Mouse (Mus musculus): ENCODE data around the gene C130026I21Rik. TPM values are rescaled to one million over a fixed set of nuclear protein-coding genes. Genes with fewer than 3 reads are reported as not detected.
"Not testable (repeated sequence)": the region's sequence is repeated elsewhere in the genome, so short reads cannot be mapped to it uniquely, and the experiment has no call there.

Gene C130026I21Rik
- polyA plus RNA-seq, 1 experiment from 2014 or later: not detected

GRCm38 (mm10) chr1:85206531-85206930 lies 63.8 kb downstream of the C130026I21Rik start:
- not testable (repeated sequence) for H3K4me1 ChIP-seq; H3K4me2 ChIP-seq; H3K27me3 ChIP-seq; H3K9ac ChIP-seq; H3K36me3 ChIP-seq; H3K27ac ChIP-seq; H3K9me3 ChIP-seq; H3K4me3 ChIP-seq; ATAC-seq (ENCODE audit: insufficient number of reproducible peaks, insufficient read depth, low FRiP score, low TSS enrichment, low read depth)
- 49% methylated on average over 1 of the region's 2 CpGs for WGBS

GRCm38 (mm10) chr1:85199523-85199922 lies 70.8 kb downstream of the C130026I21Rik start:
- H3K9ac ChIP-seq; H3K27me3 ChIP-seq; H3K4me2 ChIP-seq; H3K4me3 ChIP-seq; H3K36me3 ChIP-seq; H3K9me3 ChIP-seq; H3K4me1 ChIP-seq; ATAC-seq (ENCODE audit: insufficient number of reproducible peaks, insufficient read depth, low FRiP score, low TSS enrichment, low read depth); H3K27ac ChIP-seq: not testable (repeated sequence)
- WGBS: 79% methylated on average over 3 of the region's 4 CpGs

- H3K27me3 ChIP-seq; ATAC-seq (ENCODE audit: insufficient number of reproducible peaks, insufficient read depth, low FRiP score, low TSS enrichment, low read depth); H3K4me2 ChIP-seq; H3K4me1 ChIP-seq; H3K4me3 ChIP-seq; H3K9me3 ChIP-seq; H3K27ac ChIP-seq; H3K9ac ChIP-seq; H3K36me3 ChIP-seq: not testable (repeated sequence)
Measured at GRCm38 (mm10) chr1:85198647-85199350, 71.6 kb downstream of the C130026I21Rik start.

- H3K27ac ChIP-seq; H3K9ac ChIP-seq; H3K4me3 ChIP-seq; ATAC-seq (ENCODE audit: insufficient number of reproducible peaks, insufficient read depth, low FRiP score, low TSS enrichment, low read depth); H3K4me2 ChIP-seq; H3K27me3 ChIP-seq; H3K36me3 ChIP-seq; H3K9me3 ChIP-seq; H3K4me1 ChIP-seq: not testable (repeated sequence)
- 61% methylated on average over 4 of the region's 4 CpGs for WGBS
Measured at GRCm38 (mm10) chr1:85196732-85197131, 73.6 kb downstream of the C130026I21Rik start.

- not testable (repeated sequence) for H3K9me3 ChIP-seq; H3K4me2 ChIP-seq; ATAC-seq (ENCODE audit: insufficient number of reproducible peaks, insufficient read depth, low FRiP score, low TSS enrichment, low read depth); H3K36me3 ChIP-seq; H3K4me1 ChIP-seq; H3K9ac ChIP-seq; H3K4me3 ChIP-seq; H3K27me3 ChIP-seq; H3K27ac ChIP-seq
- WGBS: 73% methylated on average over 5 of the region's 5 CpGs
Measured at GRCm38 (mm10) chr1:85193761-85194160, 76.6 kb downstream of the C130026I21Rik start.

- not testable (repeated sequence) for H3K36me3 ChIP-seq; H3K4me1 ChIP-seq; H3K27me3 ChIP-seq; H3K4me3 ChIP-seq; H3K27ac ChIP-seq; ATAC-seq (ENCODE audit: insufficient number of reproducible peaks, insufficient read depth, low FRiP score, low TSS enrichment, low read depth); H3K9ac ChIP-seq; H3K4me2 ChIP-seq; H3K9me3 ChIP-seq
- WGBS: 85% methylated on average over 2 of the region's 3 CpGs
Measured at GRCm38 (mm10) chr1:85181981-85182380, 88.4 kb downstream of the C130026I21Rik start.

GRCm38 (mm10) chr1:85178971-85179370 lies 91.4 kb downstream of the C130026I21Rik start:
- H3K9ac ChIP-seq; H3K9me3 ChIP-seq; H3K27me3 ChIP-seq; H3K4me3 ChIP-seq; H3K36me3 ChIP-seq; H3K4me2 ChIP-seq; ATAC-seq (ENCODE audit: insufficient number of reproducible peaks, insufficient read depth, low FRiP score, low TSS enrichment, low read depth); H3K4me1 ChIP-seq; H3K27ac ChIP-seq: not testable (repeated sequence)
- WGBS: 85% methylated on average over 4 of the region's 4 CpGs

- not testable (repeated sequence) for H3K9ac ChIP-seq; ATAC-seq (ENCODE audit: insufficient number of reproducible peaks, insufficient read depth, low FRiP score, low TSS enrichment, low read depth); H3K27ac ChIP-seq; H3K9me3 ChIP-seq; H3K4me2 ChIP-seq; H3K27me3 ChIP-seq; H3K4me3 ChIP-seq; H3K4me1 ChIP-seq; H3K36me3 ChIP-seq
- WGBS: 48% methylated on average over 2 of the region's 2 CpGs
Measured at GRCm38 (mm10) chr1:85162841-85163240, 107.5 kb downstream of the C130026I21Rik start.

- H3K36me3 ChIP-seq; H3K27ac ChIP-seq; H3K9me3 ChIP-seq; H3K9ac ChIP-seq; ATAC-seq (ENCODE audit: insufficient number of reproducible peaks, insufficient read depth, low FRiP score, low TSS enrichment, low read depth); H3K4me1 ChIP-seq; H3K27me3 ChIP-seq; H3K4me3 ChIP-seq; H3K4me2 ChIP-seq: not testable (repeated sequence)
- WGBS: 79% methylated on average over 4 of the region's 5 CpGs
Measured at GRCm38 (mm10) chr1:85155151-85155550, 115.2 kb downstream of the C130026I21Rik start.

GRCm38 (mm10) chr1:85133671-85134070 lies 136.7 kb downstream of the C130026I21Rik start:
- H3K27me3 ChIP-seq; H3K9ac ChIP-seq; H3K9me3 ChIP-seq; H3K4me3 ChIP-seq; H3K4me2 ChIP-seq; H3K27ac ChIP-seq; ATAC-seq (ENCODE audit: insufficient number of reproducible peaks, insufficient read depth, low FRiP score, low TSS enrichment, low read depth); H3K4me1 ChIP-seq; H3K36me3 ChIP-seq: not testable (repeated sequence)
- 92% methylated on average over 22 of the region's 22 CpGs for WGBS

GRCm38 (mm10) chr1:85121841-85122240 lies 148.5 kb downstream of the C130026I21Rik start:
- not testable (repeated sequence) for H3K27me3 ChIP-seq; H3K36me3 ChIP-seq; H3K27ac ChIP-seq; H3K4me2 ChIP-seq; H3K4me1 ChIP-seq; H3K9ac ChIP-seq; ATAC-seq (ENCODE audit: insufficient number of reproducible peaks, insufficient read depth, low FRiP score, low TSS enrichment, low read depth); H3K4me3 ChIP-seq; H3K9me3 ChIP-seq
- 92% methylated on average over 4 of the region's 4 CpGs for WGBS

- not testable (repeated sequence) for H3K4me2 ChIP-seq; H3K27ac ChIP-seq; H3K9me3 ChIP-seq; H3K27me3 ChIP-seq; H3K4me3 ChIP-seq; H3K4me1 ChIP-seq; H3K9ac ChIP-seq; ATAC-seq (ENCODE audit: insufficient number of reproducible peaks, insufficient read depth, low FRiP score, low TSS enrichment, low read depth); H3K36me3 ChIP-seq
- 80% methylated on average over 5 of the region's 6 CpGs for WGBS
Measured at GRCm38 (mm10) chr1:85118341-85118740, 152.0 kb downstream of the C130026I21Rik start.
